Mouse (Mus musculus) B cell, adult 62 days (primary cell): ENCODE measurements around the gene 1700010B08Rik. TPM values are rescaled to one million over a fixed set of nuclear protein-coding genes. Genes with fewer than 3 reads are reported as not detected.

Experiments used
- total RNA-seq: library from RNA; stranded (reverse); gene quantifications from 4 replicates; pipeline ENCODE4 v1.2.4, GENCODE M21; 2023

Gene 1700010B08Rik
- not detected in 4 replicates for total RNA-seq

GRCm38 (mm10) chr2:173719115-173719514, at the start of gene 1700010B08Rik:
1700010B08Rik (plus strand) TSS chr2:173719415.

GRCm38 (mm10) chr2:173737222-173737989, 18.2 kb downstream of the 1700010B08Rik start, which contains the start of gene Vapb:
Vapb (plus strand) TSS chr2:173737511.

Other genes with a start within 250 kb of the 1700010B08Rik start
- gene 1700021F07Rik, start 196.8 kb upstream of the 1700010B08Rik start, total RNA-seq: not detected in 4 replicates
- not detected in 4 replicates for gene Ankrd60, start 141.1 kb upstream of the 1700010B08Rik start, total RNA-seq
- gene Rab22a, start 59.7 kb upstream of the 1700010B08Rik start, total RNA-seq: 20.2 to 27.7 TPM (median 24.1 TPM) in 4 replicates
- gene Vapb, start 18.1 kb downstream of the 1700010B08Rik start, total RNA-seq: 40.0 to 46.9 TPM (median 43.6 TPM) in 4 replicates